Mouse (Mus musculus) liver, postnatal 0 days (tissue): Measurements from ENCODE around the gene Gm10273.

Source experiments
- CTCF ChIP-seq: sonication (generic); IDR thresholded peaks from 2 replicates; pipeline ENCODE4 v1.5.1; 2016; ENCODE audit warnings: antibody characterized with exemption, low read depth
- EP300 ChIP-seq: IDR thresholded peaks from 2 replicates; pipeline ENCODE4 v1.6.1; 2016; ENCODE audit warnings: antibody characterized with exemption, low read depth, mild to moderate bottlenecking

DNA sequence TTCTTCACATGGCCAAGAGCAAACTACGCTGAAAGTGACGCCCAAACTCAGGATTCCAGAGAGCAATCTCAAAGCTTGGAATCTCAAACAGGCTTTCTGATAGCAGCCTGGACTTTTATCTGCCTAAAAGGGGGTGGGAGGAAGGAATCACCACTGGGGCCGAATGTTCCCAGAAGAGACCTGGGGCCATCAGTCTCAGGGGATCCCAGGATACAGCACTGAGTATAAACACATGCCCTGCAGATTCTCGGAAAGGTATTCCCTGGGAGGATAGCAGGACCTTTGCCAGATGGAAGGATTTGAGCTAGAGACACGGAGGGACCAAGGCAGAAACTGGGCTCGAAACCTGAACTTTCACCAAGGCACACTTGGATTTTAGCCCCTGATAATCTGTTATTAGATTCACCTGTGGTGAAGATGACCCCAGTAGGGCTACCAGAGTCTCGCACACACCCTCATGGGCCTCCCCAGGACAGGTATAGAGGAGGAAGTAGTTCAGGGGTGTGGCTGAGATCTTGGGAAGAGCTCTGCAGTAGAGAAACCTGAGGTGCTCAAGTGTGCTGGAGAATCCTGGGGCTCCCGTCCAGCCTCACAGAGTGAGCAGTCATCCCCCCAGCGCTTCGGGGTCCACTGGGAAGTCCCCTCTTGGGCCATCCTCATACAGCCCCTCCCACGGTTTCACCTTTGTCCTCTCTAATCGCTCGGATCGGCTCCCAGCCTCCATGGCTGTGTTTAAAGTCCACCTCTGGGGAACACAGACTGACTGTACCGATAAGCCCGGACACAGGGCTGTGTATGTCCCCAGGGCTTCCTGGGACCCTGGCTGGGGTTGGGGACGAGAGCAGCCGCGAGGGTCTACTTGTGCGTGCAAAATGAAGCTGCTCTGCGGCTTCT lies 7.7 kb downstream of the Gm10273 start, which contains the start of gene Pla2g12b:
- TF ChIP-seq CTCF (no peak), EP300 (no peak)
